Mouse (Mus musculus) T-helper 17 cell (primary cell): Measurements from ENCODE around the gene Jmjd1c.

ENCODE experiments used
- in situ Hi-C, 2 experiments: fragments of 300-600 bp; cut with MboI, MseI; formaldehyde crosslinking; loops; 1 replicate in 1 of 2; 2 replicates in 1 of 2; pipeline ENCODE4 v1.15.1; 2025; ENCODE audit warnings: high pct_unique_total_duplicates in 2 of 2

The Jmjd1c gene

GRCm38 (mm10) chr10:67295938-67296466 lies 200.1 kb downstream of the Jmjd1c start:
- in situ Hi-C loops: no loop called here

GRCm38 (mm10) chr10:67296482-67297152 lies 200.7 kb downstream of the Jmjd1c start:
- in situ Hi-C loops: no loop called here

GRCm38 (mm10) chr10:67297175-67297855 lies 201.4 kb downstream of the Jmjd1c start:
- in situ Hi-C loops: no loop called here

DNA sequence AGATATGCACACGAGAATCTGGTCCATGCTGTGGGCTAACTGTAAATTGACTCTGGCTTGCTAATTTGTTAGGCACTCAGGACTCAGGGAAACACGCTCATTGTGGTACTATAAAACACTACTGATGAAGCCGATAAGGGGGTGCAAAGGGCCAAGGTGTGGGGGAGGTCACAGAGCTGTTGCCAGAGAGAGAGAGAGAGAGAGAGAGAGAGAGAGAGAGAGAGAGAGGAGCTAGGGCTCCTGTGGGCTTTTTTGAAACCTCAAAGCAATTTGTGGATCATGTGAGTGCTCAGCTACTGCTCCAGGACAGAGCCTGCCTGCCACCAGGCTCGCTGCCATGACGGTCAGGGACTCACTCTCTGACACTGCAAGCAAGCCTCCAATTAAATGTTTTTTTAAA lies 202.9 kb downstream of the Jmjd1c start:
- in situ Hi-C loops: no loop called here

GRCm38 (mm10) chr10:67299285-67299684 lies 203.4 kb downstream of the Jmjd1c start:
- in situ Hi-C loops: no loop called here

- in situ Hi-C loops: no loop called here
These were observed 205.1 kb downstream of the Jmjd1c start for GRCm38 (mm10) chr10:67301046-67301445.

GRCm38 (mm10) chr10:67302340-67302739 lies 206.4 kb downstream of the Jmjd1c start:
- in situ Hi-C loops: no loop called here
